Mouse (Mus musculus): ENCODE measurements around the gene Ncam2. TPM values are rescaled to one million over a fixed set of nuclear protein-coding genes. Genes with fewer than 3 reads are reported as not detected.
"Not testable (repeated sequence)": the region's sequence is repeated elsewhere in the genome, so short reads cannot be mapped to it uniquely, and the experiment has no call there.

Gene Ncam2
- polyA plus RNA-seq, 1 experiment from 2014 or later = 29.9 TPM

- DNase-seq (ENCODE audit: low spot score) = no peak
- no peaks in the 10 kb centered on the region for H3K9me3 ChIP-seq (ENCODE audit: control insufficient read depth, low read length)
- H3K27me3 ChIP-seq (ENCODE audit: control insufficient read depth, insufficient read depth, low read length) = no peaks in the 10 kb centered on the region
- no peak for ATAC-seq (ENCODE audit: low FRiP score)
- no peaks in the 10 kb centered on the region for H3K36me3 ChIP-seq (replicated peaks; ENCODE audit: control insufficient read depth, insufficient read depth)
- no peak overlapping the region for H3K27ac ChIP-seq
- no peak overlapping the region for H3K4me3 ChIP-seq (replicated peaks; ENCODE audit: low read length)
- no peaks in the 10 kb centered on the region for H3K4me1 ChIP-seq (replicated peaks; ENCODE audit: control insufficient read depth, insufficient read depth, low read length)
- 77% methylated on average over 4 of the region's 4 CpGs for WGBS
- H3K4me2 ChIP-seq (replicated peaks) = no peak overlapping the region
- H3K9ac ChIP-seq = no peak overlapping the region
Measured at GRCm38 (mm10) chr16:81380434-81380833, 179.9 kb downstream of the Ncam2 start.

DNA sequence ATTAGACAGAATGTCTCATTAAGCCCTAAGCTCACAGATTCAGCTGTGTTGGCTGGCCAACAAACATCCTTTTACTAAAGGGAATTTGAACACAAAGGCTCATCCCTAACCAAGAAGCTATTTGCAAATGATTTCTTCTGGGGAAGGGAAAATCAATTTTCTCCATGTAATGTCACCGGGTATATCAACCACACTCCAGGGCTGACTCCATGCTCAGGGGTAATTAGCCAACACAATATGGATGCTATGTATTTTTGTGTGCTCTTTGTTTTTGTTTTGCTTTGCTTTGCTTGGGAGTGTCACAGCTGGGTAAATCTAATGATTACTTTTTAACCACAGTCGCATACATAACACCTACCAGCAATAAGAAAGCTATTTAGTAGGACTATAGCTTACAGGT lies 188.1 kb downstream of the Ncam2 start:
- Histone ChIP-seq H3K9ac (no peak overlapping the region), H3K36me3 (replicated peaks; ENCODE audit: control insufficient read depth, insufficient read depth) (no peaks in the 10 kb centered on the region), H3K9me3 (ENCODE audit: control insufficient read depth, low read length) (no peaks in the 10 kb centered on the region), H3K4me2 (replicated peaks) (no peak overlapping the region), H3K27me3 (ENCODE audit: control insufficient read depth, insufficient read depth, low read length) (no peaks in the 10 kb centered on the region), H3K4me3 (replicated peaks; ENCODE audit: low read length) (no peak overlapping the region), H3K27ac (no peak overlapping the region), H3K4me1 (replicated peaks; ENCODE audit: control insufficient read depth, insufficient read depth, low read length) (no peaks in the 10 kb centered on the region)
- WGBS = 59% methylated on average over 2 of the region's 2 CpGs
- DNase-seq (ENCODE audit: low spot score) (no peak), ATAC-seq (ENCODE audit: low FRiP score) (peak; percentile 60; the same call in 1 of the 2 replicates)

DNA sequence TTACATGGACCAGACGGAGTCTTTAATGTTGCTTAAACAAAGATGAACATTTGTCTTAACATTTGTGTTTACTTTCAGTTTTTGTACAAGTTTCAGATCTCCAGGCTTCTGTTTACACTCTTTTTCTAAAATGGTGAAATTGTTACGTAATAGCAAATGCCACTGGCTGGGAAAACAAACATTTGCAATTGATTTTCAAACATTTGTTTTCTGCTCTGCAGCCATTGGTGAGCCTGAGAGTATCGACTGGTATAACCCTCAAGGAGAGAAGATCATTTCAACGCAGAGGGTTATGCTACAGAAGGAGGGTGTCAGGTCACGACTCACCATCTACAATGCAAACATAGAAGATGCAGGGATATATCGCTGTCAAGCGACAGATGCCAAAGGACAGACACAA lies 234.1 kb downstream of the Ncam2 start:
- Histone ChIP-seq H3K27ac (no peak overlapping the region), H3K36me3 (replicated peaks; ENCODE audit: control insufficient read depth, insufficient read depth) (peaks cover 22% of the 10 kb centered on the region), H3K4me1 (replicated peaks; ENCODE audit: control insufficient read depth, insufficient read depth, low read length) (no peaks in the 10 kb centered on the region), H3K9me3 (ENCODE audit: control insufficient read depth, low read length) (no peaks in the 10 kb centered on the region), H3K4me2 (replicated peaks) (no peak overlapping the region), H3K9ac (no peak overlapping the region), H3K27me3 (ENCODE audit: control insufficient read depth, insufficient read depth, low read length) (no peaks in the 10 kb centered on the region), H3K4me3 (replicated peaks; ENCODE audit: low read length) (no peak overlapping the region)
- DNase-seq (ENCODE audit: low spot score) (no peak), ATAC-seq (ENCODE audit: low FRiP score) (no peak)
- 85% methylated on average over 7 of the region's 7 CpGs for WGBS

GRCm38 (mm10) chr16:81437091-81437867 lies 236.8 kb downstream of the Ncam2 start:
- Histone ChIP-seq H3K4me3 (replicated peaks; ENCODE audit: low read length) (no peak overlapping the region), H3K4me1 (replicated peaks; ENCODE audit: control insufficient read depth, insufficient read depth, low read length) (no peaks in the 10 kb centered on the region), H3K9ac (no peak overlapping the region), H3K9me3 (ENCODE audit: control insufficient read depth, low read length) (no peaks in the 10 kb centered on the region), H3K36me3 (replicated peaks; ENCODE audit: control insufficient read depth, insufficient read depth) (peaks cover 22% of the 10 kb centered on the region), H3K4me2 (replicated peaks) (no peak overlapping the region), H3K27me3 (ENCODE audit: control insufficient read depth, insufficient read depth, low read length) (no peaks in the 10 kb centered on the region), H3K27ac (no peak overlapping the region)
- DNase-seq (ENCODE audit: low spot score) = no peak
- WGBS = 92% methylated on average over 5 of the region's 5 CpGs
- ATAC-seq (ENCODE audit: low FRiP score) = no peak

DNA sequence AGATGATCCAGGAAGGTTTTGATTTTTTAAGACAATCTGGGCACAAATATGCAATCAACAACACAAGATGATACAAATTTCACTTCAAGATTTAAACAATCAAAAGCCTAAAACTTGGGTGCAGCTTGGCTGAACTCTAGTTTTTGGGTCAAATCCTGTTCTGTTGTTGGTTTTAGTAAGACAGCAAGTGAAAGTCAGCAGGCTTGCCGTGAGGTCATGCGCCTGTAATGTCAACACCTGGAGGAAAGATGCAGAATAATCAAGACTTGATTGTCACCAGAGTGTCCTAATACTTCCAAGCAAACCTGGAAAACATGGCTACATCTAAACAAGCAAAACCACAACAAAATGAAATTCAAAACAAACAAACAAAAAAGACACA lies 237.4 kb downstream of the Ncam2 start:
- H3K4me1 ChIP-seq (replicated peaks; ENCODE audit: control insufficient read depth, insufficient read depth, low read length) = no peaks in the 10 kb centered on the region
- ATAC-seq (ENCODE audit: low FRiP score) (no peak), DNase-seq (ENCODE audit: low spot score) (no peak)
- WGBS = 92% methylated on average over 2 of the region's 2 CpGs
- no peak overlapping the region for H3K4me3 ChIP-seq (replicated peaks; ENCODE audit: low read length)
- H3K27me3 ChIP-seq (ENCODE audit: control insufficient read depth, insufficient read depth, low read length) = no peaks in the 10 kb centered on the region
- H3K27ac ChIP-seq = no peak overlapping the region
- H3K4me2 ChIP-seq (replicated peaks) = no peak overlapping the region
- peaks cover 22% of the 10 kb centered on the region for H3K36me3 ChIP-seq (replicated peaks; ENCODE audit: control insufficient read depth, insufficient read depth)
- H3K9ac ChIP-seq = no peak overlapping the region
- H3K9me3 ChIP-seq (ENCODE audit: control insufficient read depth, low read length) = no peaks in the 10 kb centered on the region

GRCm38 (mm10) chr16:81450851-81451250 lies 250.4 kb downstream of the Ncam2 start:
- ATAC-seq (ENCODE audit: low FRiP score) (no peak), DNase-seq (ENCODE audit: low spot score) (no peak)
- WGBS = 99% methylated on average over 5 of the region's 5 CpGs
- H3K4me1 ChIP-seq (replicated peaks; ENCODE audit: control insufficient read depth, insufficient read depth, low read length) = no peaks in the 10 kb centered on the region
- no peak overlapping the region for H3K4me3 ChIP-seq (replicated peaks; ENCODE audit: low read length)
- no peaks in the 10 kb centered on the region for H3K27me3 ChIP-seq (ENCODE audit: control insufficient read depth, insufficient read depth, low read length)
- H3K9ac ChIP-seq = no peak overlapping the region
- H3K4me2 ChIP-seq (replicated peaks) = no peak overlapping the region
- no peaks in the 10 kb centered on the region for H3K36me3 ChIP-seq (replicated peaks; ENCODE audit: control insufficient read depth, insufficient read depth)
- H3K27ac ChIP-seq = no peak overlapping the region
- no peaks in the 10 kb centered on the region for H3K9me3 ChIP-seq (ENCODE audit: control insufficient read depth, low read length)

DNA sequence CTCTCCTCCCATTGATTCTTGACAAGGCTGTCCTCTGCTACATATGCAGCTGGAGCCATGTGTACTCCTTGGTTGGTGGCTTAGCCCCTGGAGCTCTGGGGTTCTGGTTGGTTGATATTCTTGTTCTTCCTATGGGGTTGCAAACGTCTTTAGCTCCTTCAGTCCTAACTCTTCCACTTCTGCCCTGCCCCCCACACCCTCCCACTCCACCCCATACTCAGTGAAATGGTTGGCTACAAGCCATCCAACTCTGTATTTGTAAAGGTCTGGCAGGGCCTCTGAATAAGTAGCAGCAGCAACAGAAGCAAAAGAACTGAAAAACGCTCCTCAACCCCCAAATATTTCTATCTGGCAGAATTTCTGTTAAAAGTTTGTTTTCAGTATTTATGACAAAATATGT lies 252.5 kb downstream of the Ncam2 start:
- DNase-seq (ENCODE audit: low spot score) (no peak), ATAC-seq (ENCODE audit: low FRiP score) (no peak)
- Histone ChIP-seq H3K4me3 (replicated peaks; ENCODE audit: low read length) (no peak overlapping the region), H3K27me3 (ENCODE audit: control insufficient read depth, insufficient read depth, low read length) (no peaks in the 10 kb centered on the region), H3K4me2 (replicated peaks) (no peak overlapping the region), H3K9me3 (ENCODE audit: control insufficient read depth, low read length) (no peaks in the 10 kb centered on the region), H3K36me3 (replicated peaks; ENCODE audit: control insufficient read depth, insufficient read depth) (no peaks in the 10 kb centered on the region), H3K27ac (no peak overlapping the region), H3K4me1 (replicated peaks; ENCODE audit: control insufficient read depth, insufficient read depth, low read length) (no peaks in the 10 kb centered on the region), H3K9ac (no peak overlapping the region)
- 66% methylated on average over 2 of the region's 2 CpGs for WGBS

GRCm38 (mm10) chr16:81454472-81454871 lies 254.0 kb downstream of the Ncam2 start:
- 90% methylated on average over 2 of the region's 2 CpGs for WGBS
- H3K9ac ChIP-seq = no peak overlapping the region
- H3K27me3 ChIP-seq (ENCODE audit: control insufficient read depth, insufficient read depth, low read length) = no peaks in the 10 kb centered on the region
- ATAC-seq (ENCODE audit: low FRiP score) = no peak
- H3K4me2 ChIP-seq (replicated peaks) = no peak overlapping the region
- H3K27ac ChIP-seq = no peak overlapping the region
- H3K36me3 ChIP-seq (replicated peaks; ENCODE audit: control insufficient read depth, insufficient read depth) = no peaks in the 10 kb centered on the region
- H3K9me3 ChIP-seq (ENCODE audit: control insufficient read depth, low read length) = no peaks in the 10 kb centered on the region
- H3K4me1 ChIP-seq (replicated peaks; ENCODE audit: control insufficient read depth, insufficient read depth, low read length) = no peaks in the 10 kb centered on the region
- H3K4me3 ChIP-seq (replicated peaks; ENCODE audit: low read length) = no peak overlapping the region
- DNase-seq (ENCODE audit: low spot score) = no peak

- 94% methylated on average over 2 of the region's 2 CpGs for WGBS
- ATAC-seq (ENCODE audit: low FRiP score) = not testable (repeated sequence)
Measured at GRCm38 (mm10) chr16:81462731-81463130, 262.2 kb downstream of the Ncam2 start.

GRCm38 (mm10) chr16:81472925-81473324 lies 272.4 kb downstream of the Ncam2 start:
- H3K27ac ChIP-seq = no peak overlapping the region
- no peak for DNase-seq (ENCODE audit: low spot score)

More at GRCm38 (mm10) chr16:81462731-81463130, 262.2 kb downstream of the Ncam2 start:
- not testable (repeated sequence) for DNase-seq (ENCODE audit: low spot score); H3K4me1 ChIP-seq (replicated peaks; ENCODE audit: control insufficient read depth, insufficient read depth, low read length); H3K4me3 ChIP-seq (replicated peaks; ENCODE audit: low read length); H3K27ac ChIP-seq; H3K9ac ChIP-seq; H3K9me3 ChIP-seq (ENCODE audit: control insufficient read depth, low read length); H3K27me3 ChIP-seq (ENCODE audit: control insufficient read depth, insufficient read depth, low read length); H3K36me3 ChIP-seq (replicated peaks; ENCODE audit: control insufficient read depth, insufficient read depth); H3K4me2 ChIP-seq (replicated peaks)

More at GRCm38 (mm10) chr16:81472925-81473324, 272.4 kb downstream of the Ncam2 start:
- no peaks in the 10 kb centered on the region for H3K9me3 ChIP-seq (ENCODE audit: control insufficient read depth, low read length)
- no peaks in the 10 kb centered on the region for H3K36me3 ChIP-seq (replicated peaks; ENCODE audit: control insufficient read depth, insufficient read depth)
- H3K4me1 ChIP-seq (replicated peaks; ENCODE audit: control insufficient read depth, insufficient read depth, low read length) = no peaks in the 10 kb centered on the region
- H3K4me2 ChIP-seq (replicated peaks) = no peak overlapping the region
- no peaks in the 10 kb centered on the region for H3K27me3 ChIP-seq (ENCODE audit: control insufficient read depth, insufficient read depth, low read length)
- whole genome bisulfite sequencing = 55% methylated on average over 1 of the region's 1 CpGs
- no peak overlapping the region for H3K4me3 ChIP-seq (replicated peaks; ENCODE audit: low read length)
- no peak for ATAC-seq (ENCODE audit: low FRiP score)
- H3K9ac ChIP-seq = no peak overlapping the region

All from hindbrain, embryonic 14.5 days (tissue).